Mouse (Mus musculus): Measurements from ENCODE around the gene Tnn. TPM values are rescaled to one million over a fixed set of nuclear protein-coding genes. Genes with fewer than 3 reads are reported as not detected.

The Tnn gene
- polyA plus RNA-seq, 1 experiment from 2014 or later: 2.0 TPM

- Histone ChIP-seq H3K4me2 (replicated peaks) (no peak overlapping the region), H3K4me1 (no peaks in the 10 kb centered on the region), H3K27ac (no peak overlapping the region), H3K4me3 (no peak overlapping the region), H3K9ac (no peak overlapping the region), H3K36me3 (no peaks in the 10 kb centered on the region), H3K9me3 (no peaks in the 10 kb centered on the region), H3K27me3 (0 out of 2 replicates have a peak, but pooled peaks cover 5% of the 10 kb centered on the region)
- 66% methylated on average over 14 of the region's 14 CpGs for WGBS
- ATAC-seq (ENCODE audit: low FRiP score, low read depth): no peak
Measured at GRCm38 (mm10) chr1:160078882-160079661, 74.3 kb downstream of the Tnn start.

GRCm38 (mm10) chr1:160064547-160065144 lies 88.7 kb downstream of the Tnn start:
- no peaks in the 10 kb centered on the region for H3K27me3 ChIP-seq
- H3K4me1 ChIP-seq: no peaks in the 10 kb centered on the region
- H3K36me3 ChIP-seq: no peaks in the 10 kb centered on the region
- no peak overlapping the region for H3K4me2 ChIP-seq (replicated peaks)
- H3K4me3 ChIP-seq: no peak overlapping the region
- peaks cover 5% of the 10 kb centered on the region; the same call in 1 of the 2 replicates for H3K9me3 ChIP-seq
- no peak overlapping the region for H3K27ac ChIP-seq
- H3K9ac ChIP-seq: no peak overlapping the region
- 75% methylated on average over 7 of the region's 7 CpGs for WGBS
- ATAC-seq (ENCODE audit: low FRiP score, low read depth): no peak

- Histone ChIP-seq H3K9ac (no peak overlapping the region), H3K4me1 (no peaks in the 10 kb centered on the region), H3K4me2 (replicated peaks) (no peak overlapping the region), H3K27me3 (no peaks in the 10 kb centered on the region), H3K4me3 (no peak overlapping the region), H3K27ac (no peak overlapping the region), H3K9me3 (peaks cover 5% of the 10 kb centered on the region; the same call in 1 of the 2 replicates), H3K36me3 (no peaks in the 10 kb centered on the region)
- ATAC-seq (ENCODE audit: low FRiP score, low read depth): no peak
- WGBS: 56% methylated on average over 3 of the region's 3 CpGs
Measured at GRCm38 (mm10) chr1:160061725-160062366, 91.5 kb downstream of the Tnn start.

GRCm38 (mm10) chr1:160061321-160061720 lies 92.1 kb downstream of the Tnn start:
- WGBS: 82% methylated on average over 5 of the region's 5 CpGs
- Histone ChIP-seq H3K36me3 (no peaks in the 10 kb centered on the region), H3K9ac (no peak overlapping the region), H3K27ac (no peak overlapping the region), H3K4me3 (no peak overlapping the region), H3K4me1 (no peaks in the 10 kb centered on the region), H3K9me3 (no peaks in the 10 kb centered on the region), H3K27me3 (no peaks in the 10 kb centered on the region), H3K4me2 (replicated peaks) (no peak overlapping the region)
- no peak for ATAC-seq (ENCODE audit: low FRiP score, low read depth)

GRCm38 (mm10) chr1:160060542-160060941 lies 92.8 kb downstream of the Tnn start:
- H3K27ac ChIP-seq: no peak overlapping the region
- 65% methylated on average over 6 of the region's 6 CpGs for WGBS
- no peak overlapping the region for H3K9ac ChIP-seq
- no peaks in the 10 kb centered on the region for H3K4me1 ChIP-seq
- no peaks in the 10 kb centered on the region for H3K27me3 ChIP-seq
- H3K4me3 ChIP-seq: no peak overlapping the region
- H3K36me3 ChIP-seq: no peaks in the 10 kb centered on the region
- H3K4me2 ChIP-seq (replicated peaks): no peak overlapping the region
- no peaks in the 10 kb centered on the region for H3K9me3 ChIP-seq
- no peak for ATAC-seq (ENCODE audit: low FRiP score, low read depth)

GRCm38 (mm10) chr1:160059908-160060307 lies 93.5 kb downstream of the Tnn start:
- no peaks in the 10 kb centered on the region for H3K27me3 ChIP-seq
- H3K9ac ChIP-seq: no peak overlapping the region
- no peak overlapping the region for H3K27ac ChIP-seq
- H3K9me3 ChIP-seq: no peaks in the 10 kb centered on the region
- no peak overlapping the region for H3K4me2 ChIP-seq (replicated peaks)
- no peaks in the 10 kb centered on the region for H3K4me1 ChIP-seq
- 58% methylated on average over 1 of the region's 1 CpGs for WGBS
- no peak for ATAC-seq (ENCODE audit: low FRiP score, low read depth)
- H3K36me3 ChIP-seq: no peaks in the 10 kb centered on the region
- H3K4me3 ChIP-seq: no peak overlapping the region

GRCm38 (mm10) chr1:160057657-160058056 lies 95.7 kb downstream of the Tnn start:
- no peak overlapping the region for H3K9ac ChIP-seq
- no peak overlapping the region for H3K4me2 ChIP-seq (replicated peaks)
- no peaks in the 10 kb centered on the region for H3K9me3 ChIP-seq
- H3K27me3 ChIP-seq: no peaks in the 10 kb centered on the region
- H3K4me3 ChIP-seq: no peak overlapping the region
- no peaks in the 10 kb centered on the region for H3K4me1 ChIP-seq
- H3K36me3 ChIP-seq: no peaks in the 10 kb centered on the region
- 58% methylated on average over 3 of the region's 3 CpGs for WGBS
- H3K27ac ChIP-seq: no peak overlapping the region
- ATAC-seq (ENCODE audit: low FRiP score, low read depth): no peak

- ATAC-seq (ENCODE audit: low FRiP score, low read depth): no peak
- no peak overlapping the region for H3K9ac ChIP-seq
- no peak overlapping the region for H3K4me3 ChIP-seq
- no peaks in the 10 kb centered on the region for H3K27me3 ChIP-seq
- no peak overlapping the region for H3K27ac ChIP-seq
- H3K4me1 ChIP-seq: no peaks in the 10 kb centered on the region
- WGBS: 81% methylated on average over 5 of the region's 5 CpGs
- H3K9me3 ChIP-seq: no peaks in the 10 kb centered on the region
- H3K4me2 ChIP-seq (replicated peaks): no peak overlapping the region
- no peaks in the 10 kb centered on the region for H3K36me3 ChIP-seq
Measured at GRCm38 (mm10) chr1:160054366-160055078, 98.9 kb downstream of the Tnn start.

GRCm38 (mm10) chr1:160053510-160054305 lies 99.7 kb downstream of the Tnn start:
- WGBS: 70% methylated on average over 5 of the region's 5 CpGs
- H3K9ac ChIP-seq: no peak overlapping the region
- H3K36me3 ChIP-seq: no peaks in the 10 kb centered on the region
- ATAC-seq (ENCODE audit: low FRiP score, low read depth): no peak
- no peak overlapping the region for H3K27ac ChIP-seq
- H3K4me3 ChIP-seq: no peak overlapping the region
- no peak overlapping the region for H3K4me2 ChIP-seq (replicated peaks)
- H3K9me3 ChIP-seq: no peaks in the 10 kb centered on the region
- H3K4me1 ChIP-seq: no peaks in the 10 kb centered on the region
- H3K27me3 ChIP-seq: no peaks in the 10 kb centered on the region

GRCm38 (mm10) chr1:160052556-160053315 lies 100.6 kb downstream of the Tnn start:
- Histone ChIP-seq H3K4me3 (no peak overlapping the region), H3K36me3 (no peaks in the 10 kb centered on the region), H3K27me3 (no peaks in the 10 kb centered on the region), H3K9ac (no peak overlapping the region), H3K27ac (no peak overlapping the region), H3K4me1 (no peaks in the 10 kb centered on the region), H3K9me3 (no peaks in the 10 kb centered on the region), H3K4me2 (replicated peaks) (no peak overlapping the region)
- ATAC-seq (ENCODE audit: low FRiP score, low read depth): no peak
- 89% methylated on average over 2 of the region's 2 CpGs for WGBS

- no peaks in the 10 kb centered on the region for H3K36me3 ChIP-seq
- no peak overlapping the region for H3K4me3 ChIP-seq
- 87% methylated on average over 6 of the region's 6 CpGs for WGBS
- H3K27me3 ChIP-seq: no peaks in the 10 kb centered on the region
- H3K4me1 ChIP-seq: no peaks in the 10 kb centered on the region
- H3K4me2 ChIP-seq (replicated peaks): no peak overlapping the region
- H3K9me3 ChIP-seq: no peaks in the 10 kb centered on the region
- H3K9ac ChIP-seq: no peak overlapping the region
- no peak for ATAC-seq (ENCODE audit: low FRiP score, low read depth)
- no peak overlapping the region for H3K27ac ChIP-seq
Measured at GRCm38 (mm10) chr1:160050898-160051297, 102.5 kb downstream of the Tnn start.

All from limb, embryonic 13.5 days (tissue).